Mouse (Mus musculus): ENCODE measurements around the gene Syt2. TPM values are rescaled to one million over a fixed set of nuclear protein-coding genes. Genes with fewer than 3 reads are reported as not detected.

Gene Syt2
- polyA plus RNA-seq, 1 experiment from 2014 or later = 2.9 TPM

GRCm38 (mm10) chr1:134749889-134750288 is 103.4 kb downstream of the Syt2 start:
- no peaks in the 10 kb centered on the region for H3K36me3 ChIP-seq (ENCODE audit: control insufficient read depth, insufficient read depth, low read length)
- H3K27ac ChIP-seq (ENCODE audit: low read depth, low read length) = no peak overlapping the region
- H3K4me3 ChIP-seq (ENCODE audit: low read depth, low read length) = no peak overlapping the region
- WGBS = 93% methylated on average over 7 of the region's 7 CpGs
- DNase-seq (ENCODE audit: low spot score) (no peak), ATAC-seq (ENCODE audit: insufficient read depth, low FRiP score, low TSS enrichment) (no peak)
- no peaks in the 10 kb centered on the region for H3K27me3 ChIP-seq (ENCODE audit: control insufficient read depth, insufficient read depth, low read length)
- no peak overlapping the region for H3K9ac ChIP-seq (ENCODE audit: low read length)
- no peaks in the 10 kb centered on the region for H3K4me1 ChIP-seq (ENCODE audit: control insufficient read depth, insufficient read depth, low read length)
- H3K9me3 ChIP-seq (ENCODE audit: control insufficient read depth, low read length) = no peaks in the 10 kb centered on the region
- H3K4me2 ChIP-seq (ENCODE audit: low read depth) = no peak overlapping the region

GRCm38 (mm10) chr1:134752447-134752846 is 106.0 kb downstream of the Syt2 start:
- no peak overlapping the region for H3K9ac ChIP-seq (ENCODE audit: low read length)
- no peaks in the 10 kb centered on the region for H3K27me3 ChIP-seq (ENCODE audit: control insufficient read depth, insufficient read depth, low read length)
- ATAC-seq (ENCODE audit: insufficient read depth, low FRiP score, low TSS enrichment) (no peak), DNase-seq (ENCODE audit: low spot score) (no peak)
- H3K4me1 ChIP-seq (ENCODE audit: control insufficient read depth, insufficient read depth, low read length) = no peaks in the 10 kb centered on the region
- H3K4me3 ChIP-seq (ENCODE audit: low read depth, low read length) = no peak overlapping the region
- H3K36me3 ChIP-seq (ENCODE audit: control insufficient read depth, insufficient read depth, low read length) = no peaks in the 10 kb centered on the region
- 78% methylated on average over 5 of the region's 5 CpGs for WGBS
- no peaks in the 10 kb centered on the region for H3K9me3 ChIP-seq (ENCODE audit: control insufficient read depth, low read length)
- no peak overlapping the region for H3K27ac ChIP-seq (ENCODE audit: low read depth, low read length)
- H3K4me2 ChIP-seq (ENCODE audit: low read depth) = no peak overlapping the region

GRCm38 (mm10) chr1:134753751-134754630 is 107.5 kb downstream of the Syt2 start:
- no peaks in the 10 kb centered on the region for H3K9me3 ChIP-seq (ENCODE audit: control insufficient read depth, low read length)
- no peaks in the 10 kb centered on the region for H3K4me1 ChIP-seq (ENCODE audit: control insufficient read depth, insufficient read depth, low read length)
- no peak overlapping the region for H3K27ac ChIP-seq (ENCODE audit: low read depth, low read length)
- no peak overlapping the region for H3K4me2 ChIP-seq (ENCODE audit: low read depth)
- WGBS = 73% methylated on average over 13 of the region's 13 CpGs
- no peak for DNase-seq (ENCODE audit: low spot score)
- no peak overlapping the region for H3K4me3 ChIP-seq (ENCODE audit: low read depth, low read length)
- H3K9ac ChIP-seq (ENCODE audit: low read length) = no peak overlapping the region
- ATAC-seq (ENCODE audit: insufficient read depth, low FRiP score, low TSS enrichment) = no peak
- no peaks in the 10 kb centered on the region for H3K36me3 ChIP-seq (ENCODE audit: control insufficient read depth, insufficient read depth, low read length)
- H3K27me3 ChIP-seq (ENCODE audit: control insufficient read depth, insufficient read depth, low read length) = no peaks in the 10 kb centered on the region

GRCm38 (mm10) chr1:134754818-134755217 is 108.3 kb downstream of the Syt2 start:
- Histone ChIP-seq H3K27ac (ENCODE audit: low read depth, low read length) (no peak overlapping the region), H3K4me3 (ENCODE audit: low read depth, low read length) (no peak overlapping the region), H3K36me3 (ENCODE audit: control insufficient read depth, insufficient read depth, low read length) (no peaks in the 10 kb centered on the region), H3K4me1 (ENCODE audit: control insufficient read depth, insufficient read depth, low read length) (no peaks in the 10 kb centered on the region), H3K9ac (ENCODE audit: low read length) (no peak overlapping the region), H3K4me2 (ENCODE audit: low read depth) (no peak overlapping the region), H3K27me3 (ENCODE audit: control insufficient read depth, insufficient read depth, low read length) (no peaks in the 10 kb centered on the region), H3K9me3 (ENCODE audit: control insufficient read depth, low read length) (no peaks in the 10 kb centered on the region)
- no peak for DNase-seq (ENCODE audit: low spot score)
- no peak for ATAC-seq (ENCODE audit: insufficient read depth, low FRiP score, low TSS enrichment)
- 80% methylated on average over 10 of the region's 10 CpGs for WGBS

GRCm38 (mm10) chr1:134755548-134756189 is 109.2 kb downstream of the Syt2 start:
- DNase-seq (ENCODE audit: low spot score) (no peak), ATAC-seq (ENCODE audit: insufficient read depth, low FRiP score, low TSS enrichment) (no peak)
- Histone ChIP-seq H3K27me3 (ENCODE audit: control insufficient read depth, insufficient read depth, low read length) (no peaks in the 10 kb centered on the region), H3K4me3 (ENCODE audit: low read depth, low read length) (no peak overlapping the region), H3K36me3 (ENCODE audit: control insufficient read depth, insufficient read depth, low read length) (no peaks in the 10 kb centered on the region), H3K9me3 (ENCODE audit: control insufficient read depth, low read length) (no peaks in the 10 kb centered on the region), H3K4me2 (ENCODE audit: low read depth) (no peak overlapping the region), H3K27ac (ENCODE audit: low read depth, low read length) (no peak overlapping the region), H3K4me1 (ENCODE audit: control insufficient read depth, insufficient read depth, low read length) (no peaks in the 10 kb centered on the region), H3K9ac (ENCODE audit: low read length) (no peak overlapping the region)
- WGBS = 66% methylated on average over 13 of the region's 13 CpGs

- no peak overlapping the region for H3K4me2 ChIP-seq (ENCODE audit: low read depth)
- no peaks in the 10 kb centered on the region for H3K4me1 ChIP-seq (ENCODE audit: control insufficient read depth, insufficient read depth, low read length)
- no peak for DNase-seq (ENCODE audit: low spot score)
- H3K36me3 ChIP-seq (ENCODE audit: control insufficient read depth, insufficient read depth, low read length) = no peaks in the 10 kb centered on the region
- no peak overlapping the region for H3K27ac ChIP-seq (ENCODE audit: low read depth, low read length)
- WGBS = 67% methylated on average over 10 of the region's 10 CpGs
- peak; percentile 27; the same call in 1 of the 2 replicates for ATAC-seq (ENCODE audit: insufficient read depth, low FRiP score, low TSS enrichment)
- no peaks in the 10 kb centered on the region for H3K9me3 ChIP-seq (ENCODE audit: control insufficient read depth, low read length)
- H3K27me3 ChIP-seq (ENCODE audit: control insufficient read depth, insufficient read depth, low read length) = no peaks in the 10 kb centered on the region
- H3K4me3 ChIP-seq (ENCODE audit: low read depth, low read length) = no peak overlapping the region
- no peak overlapping the region for H3K9ac ChIP-seq (ENCODE audit: low read length)
These were observed 109.9 kb downstream of the Syt2 start for GRCm38 (mm10) chr1:134756190-134756873.

- Histone ChIP-seq H3K36me3 (ENCODE audit: control insufficient read depth, insufficient read depth, low read length) (no peaks in the 10 kb centered on the region), H3K27me3 (ENCODE audit: control insufficient read depth, insufficient read depth, low read length) (no peaks in the 10 kb centered on the region), H3K4me1 (ENCODE audit: control insufficient read depth, insufficient read depth, low read length) (no peaks in the 10 kb centered on the region), H3K27ac (ENCODE audit: low read depth, low read length) (no peak overlapping the region), H3K9ac (ENCODE audit: low read length) (no peak overlapping the region), H3K9me3 (ENCODE audit: control insufficient read depth, low read length) (no peaks in the 10 kb centered on the region), H3K4me3 (ENCODE audit: low read depth, low read length) (no peak overlapping the region), H3K4me2 (ENCODE audit: low read depth) (no peak overlapping the region)
- DNase-seq (ENCODE audit: low spot score) = no peak
- no peak for ATAC-seq (ENCODE audit: insufficient read depth, low FRiP score, low TSS enrichment)
- WGBS = 82% methylated on average over 3 of the region's 3 CpGs
These were observed 110.8 kb downstream of the Syt2 start for GRCm38 (mm10) chr1:134757230-134757629.

- H3K4me3 ChIP-seq (ENCODE audit: low read depth, low read length) = no peak overlapping the region
- no peak for ATAC-seq (ENCODE audit: insufficient read depth, low FRiP score, low TSS enrichment)
- no peak overlapping the region for H3K27ac ChIP-seq (ENCODE audit: low read depth, low read length)
- H3K4me1 ChIP-seq (ENCODE audit: control insufficient read depth, insufficient read depth, low read length) = no peaks in the 10 kb centered on the region
- WGBS = 86% methylated on average over 6 of the region's 6 CpGs
- H3K9me3 ChIP-seq (ENCODE audit: control insufficient read depth, low read length) = no peaks in the 10 kb centered on the region
- H3K9ac ChIP-seq (ENCODE audit: low read length) = no peak overlapping the region
- H3K4me2 ChIP-seq (ENCODE audit: low read depth) = no peak overlapping the region
- no peaks in the 10 kb centered on the region for H3K27me3 ChIP-seq (ENCODE audit: control insufficient read depth, insufficient read depth, low read length)
- H3K36me3 ChIP-seq (ENCODE audit: control insufficient read depth, insufficient read depth, low read length) = no peaks in the 10 kb centered on the region
- DNase-seq (ENCODE audit: low spot score) = no peak
These were observed 112.7 kb downstream of the Syt2 start for GRCm38 (mm10) chr1:134759133-134759532.
